Mouse (Mus musculus) splenic B cell, adult 2 months (primary cell): Measurements from ENCODE around the gene Ror1.

ENCODE experiments used
- DNase-seq: peaks from one replicate; pipeline ENCODE4 v3.0.0-alpha.2; 2011; ENCODE audit warnings: low read depth, low spot score
- H3K27me3 ChIP-seq: 2 replicates; pipeline ENCODE4 v1.6.1; 2012; ENCODE audit warnings: mild to moderate bottlenecking, low read length, moderate library complexity, mixed read lengths; ENCODE audit not compliant: control insufficient read depth, poor library complexity, insufficient read depth, severe bottlenecking
- H3K36me3 ChIP-seq: 2 replicates; pipeline ENCODE4 v1.6.1; 2012; ENCODE audit warnings: mild to moderate bottlenecking, low read length, moderate library complexity, mixed read lengths; ENCODE audit not compliant: control insufficient read depth, poor library complexity, insufficient read depth, severe bottlenecking

Ror1 gene

GRCm38 (mm10) chr4:100160156-100160555, 64.6 kb downstream of the Ror1 start:
- no peak for DNase-seq
- H3K36me3 ChIP-seq = no peaks in the 10 kb centered on the region
- no peaks in the 10 kb centered on the region for H3K27me3 ChIP-seq

GRCm38 (mm10) chr4:100165790-100166189, 70.2 kb downstream of the Ror1 start:
- no peak for DNase-seq
- no peaks in the 10 kb centered on the region for H3K36me3 ChIP-seq
- no peaks in the 10 kb centered on the region for H3K27me3 ChIP-seq

DNA sequence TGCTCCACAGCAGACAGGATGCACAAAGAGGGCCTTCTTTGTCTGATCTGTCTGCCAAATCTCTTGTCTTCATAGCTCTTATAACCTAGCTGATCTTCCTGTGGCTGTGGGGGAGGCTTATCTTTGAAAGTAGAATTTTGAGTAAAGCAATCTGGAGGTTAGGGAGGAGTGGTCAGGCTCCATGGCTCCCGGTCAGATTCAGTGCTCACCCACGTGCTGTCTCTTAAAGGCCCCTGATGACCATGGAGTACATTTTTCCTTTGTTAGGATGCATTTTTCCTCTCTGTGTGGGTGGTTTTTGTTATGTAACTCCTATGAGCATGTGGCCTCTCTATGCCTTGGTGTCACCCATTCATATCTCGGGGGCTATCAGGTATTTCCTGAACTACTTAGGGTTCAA, 71.3 kb downstream of the Ror1 start:
- Histone ChIP-seq H3K36me3 (no peaks in the 10 kb centered on the region), H3K27me3 (no peaks in the 10 kb centered on the region)
- no peak for DNase-seq

GRCm38 (mm10) chr4:100169683-100170082, 74.1 kb downstream of the Ror1 start:
- H3K36me3 ChIP-seq = no peaks in the 10 kb centered on the region
- H3K27me3 ChIP-seq = no peaks in the 10 kb centered on the region
- no peak for DNase-seq

DNA sequence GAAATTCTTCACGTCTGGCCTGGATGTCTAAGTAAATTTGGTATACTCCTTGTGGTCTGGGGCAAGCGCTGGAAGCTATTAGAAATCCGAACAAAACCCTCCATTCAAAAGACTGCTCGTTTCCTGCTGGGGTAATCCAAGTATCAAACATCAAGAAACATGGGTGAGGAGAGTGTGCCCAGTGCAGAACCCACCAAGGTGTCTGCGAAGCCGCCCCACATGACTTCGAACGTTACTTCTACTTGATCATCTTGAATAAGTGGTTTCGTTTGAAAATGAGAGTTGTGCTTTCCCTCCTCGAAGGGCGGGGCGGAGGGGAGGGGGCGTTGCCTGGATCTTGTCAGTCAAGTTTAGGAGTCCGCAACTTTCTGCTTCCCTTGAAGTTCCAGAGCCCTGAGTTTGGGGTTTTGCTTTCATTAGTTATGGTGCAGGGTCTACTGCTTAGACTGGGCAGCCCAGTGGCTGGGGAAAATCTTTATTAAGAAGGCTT, 74.6 kb downstream of the Ror1 start:
- Histone ChIP-seq H3K27me3 (no peaks in the 10 kb centered on the region), H3K36me3 (no peaks in the 10 kb centered on the region)
- DNase-seq = no peak

GRCm38 (mm10) chr4:100170743-100171142, 75.2 kb downstream of the Ror1 start:
- no peaks in the 10 kb centered on the region for H3K27me3 ChIP-seq
- no peaks in the 10 kb centered on the region for H3K36me3 ChIP-seq

GRCm38 (mm10) chr4:100171483-100171898, 75.9 kb downstream of the Ror1 start:
- DNase-seq = no peak
- Histone ChIP-seq H3K36me3 (no peaks in the 10 kb centered on the region), H3K27me3 (no peaks in the 10 kb centered on the region)

More at GRCm38 (mm10) chr4:100170743-100171142, 75.2 kb downstream of the Ror1 start:
- DNase-seq = no peak

GRCm38 (mm10) chr4:100175594-100175993, 80.0 kb downstream of the Ror1 start:
- no peaks in the 10 kb centered on the region for H3K27me3 ChIP-seq
- no peak for DNase-seq
- H3K36me3 ChIP-seq = no peaks in the 10 kb centered on the region

GRCm38 (mm10) chr4:100178316-100178715, 82.7 kb downstream of the Ror1 start:
- no peaks in the 10 kb centered on the region for H3K27me3 ChIP-seq
- DNase-seq = no peak
- H3K36me3 ChIP-seq = no peaks in the 10 kb centered on the region

DNA sequence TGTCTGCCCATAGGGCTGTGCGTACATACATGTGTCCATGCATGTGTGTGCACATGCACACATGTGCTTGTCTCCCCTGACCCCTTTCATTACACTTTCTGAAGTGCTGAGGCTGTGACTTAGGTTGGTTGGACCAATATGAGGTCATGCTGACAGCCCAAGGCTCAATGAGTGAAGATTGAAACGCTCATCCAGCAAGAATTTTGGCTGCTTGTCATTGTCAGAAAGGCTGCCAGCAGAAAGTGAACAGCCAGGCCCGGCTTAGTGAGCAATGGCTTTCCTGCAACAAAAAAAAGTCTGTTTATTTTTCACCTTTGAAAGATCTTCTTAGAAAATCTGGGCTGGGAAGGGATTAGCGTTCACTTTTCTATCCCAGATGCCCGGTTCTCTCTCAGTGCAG, 86.1 kb downstream of the Ror1 start:
- no peaks in the 10 kb centered on the region for H3K36me3 ChIP-seq
- H3K27me3 ChIP-seq = no peaks in the 10 kb centered on the region
- DNase-seq = no peak

DNA sequence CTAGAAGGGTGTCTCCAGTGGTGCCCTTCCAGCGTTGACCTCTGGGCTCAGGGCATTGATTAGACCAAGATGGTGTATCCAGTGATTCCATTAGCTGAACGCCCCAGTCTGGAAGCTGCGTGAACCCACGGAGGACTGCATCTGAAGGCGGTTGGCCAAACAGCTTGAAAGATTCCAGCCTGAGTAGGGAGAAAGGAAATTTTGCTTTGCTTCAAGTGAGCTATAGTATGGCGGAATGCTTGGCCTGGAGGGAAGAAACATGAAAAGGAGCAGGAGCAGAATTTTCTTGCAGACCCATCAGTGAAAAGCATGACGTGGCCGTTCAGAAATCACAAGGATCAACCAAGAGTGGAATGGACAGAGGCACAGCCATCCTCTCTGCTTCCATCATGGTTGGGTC, 91.2 kb downstream of the Ror1 start:
- Histone ChIP-seq H3K36me3 (no peaks in the 10 kb centered on the region), H3K27me3 (no peaks in the 10 kb centered on the region)
- no peak for DNase-seq

GRCm38 (mm10) chr4:100187563-100188200, 92.1 kb downstream of the Ror1 start:
- Histone ChIP-seq H3K27me3 (no peaks in the 10 kb centered on the region), H3K36me3 (no peaks in the 10 kb centered on the region)
- no peak for DNase-seq

DNA sequence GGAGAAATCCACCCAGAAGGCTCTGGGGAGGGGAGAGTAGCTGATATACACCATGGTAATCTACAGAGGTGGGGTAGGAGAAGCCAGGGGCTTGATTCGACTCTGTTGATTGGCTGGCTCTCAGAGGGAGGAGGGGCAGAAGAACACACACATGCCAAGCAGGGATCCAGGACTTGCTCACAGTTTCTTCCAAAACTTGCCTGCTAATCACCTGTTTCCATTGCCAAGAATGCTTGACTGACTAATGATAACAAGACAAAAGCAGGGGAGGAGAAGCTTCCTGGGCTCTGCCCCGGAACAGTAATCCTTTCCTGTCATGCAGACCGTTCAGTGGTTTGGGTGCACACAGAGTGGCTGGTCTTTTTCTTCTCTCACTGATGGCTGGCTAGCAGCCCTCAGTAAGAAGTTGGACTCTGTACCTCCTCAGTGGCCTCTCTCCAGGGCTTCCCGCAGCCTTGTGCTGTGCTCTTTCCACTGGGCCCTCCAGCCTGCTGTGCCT, 92.7 kb downstream of the Ror1 start:
- DNase-seq = no peak
- no peaks in the 10 kb centered on the region for H3K36me3 ChIP-seq
- no peaks in the 10 kb centered on the region for H3K27me3 ChIP-seq

DNA sequence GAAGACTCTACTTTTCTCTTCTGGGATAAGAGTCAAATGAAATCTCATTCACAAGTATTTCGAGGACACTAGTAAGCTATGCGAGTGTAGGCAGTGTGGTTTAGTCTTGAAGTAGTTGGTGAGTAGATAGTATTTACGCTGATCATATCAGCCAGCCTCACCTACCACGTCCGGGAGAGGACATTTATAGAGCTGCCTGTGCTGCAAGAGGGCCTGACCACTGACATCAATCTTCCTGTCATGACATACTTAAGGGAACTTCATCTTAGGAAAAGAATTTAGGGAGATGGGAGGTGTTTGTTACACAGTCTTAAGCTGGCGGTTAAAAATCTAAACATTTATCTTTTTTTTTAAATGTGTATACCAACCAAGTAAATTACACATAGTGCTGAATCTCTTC, 95.9 kb downstream of the Ror1 start:
- Histone ChIP-seq H3K27me3 (no peaks in the 10 kb centered on the region), H3K36me3 (no peaks in the 10 kb centered on the region)
- no peak for DNase-seq

DNA sequence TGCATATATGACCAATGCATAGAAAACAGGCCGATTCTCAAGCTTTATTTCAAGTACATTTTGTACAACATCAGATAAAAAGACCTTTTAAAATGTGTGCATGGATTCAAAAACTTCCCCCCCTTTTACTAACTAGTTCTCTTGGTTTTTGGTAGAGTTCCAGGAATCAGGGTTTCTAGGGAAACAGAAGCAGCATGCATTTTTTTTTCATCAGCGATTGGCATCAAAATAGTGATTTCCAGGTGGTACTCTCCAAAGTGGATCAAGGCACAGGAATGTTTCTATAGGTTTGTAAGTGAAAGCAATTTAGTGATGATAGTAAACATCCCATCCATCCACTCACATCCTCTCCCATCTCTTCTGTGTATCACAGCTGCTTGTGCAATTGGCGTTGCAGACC, 98.5 kb downstream of the Ror1 start:
- no peak for DNase-seq
- no peaks in the 10 kb centered on the region for H3K27me3 ChIP-seq
- no peaks in the 10 kb centered on the region for H3K36me3 ChIP-seq

DNA sequence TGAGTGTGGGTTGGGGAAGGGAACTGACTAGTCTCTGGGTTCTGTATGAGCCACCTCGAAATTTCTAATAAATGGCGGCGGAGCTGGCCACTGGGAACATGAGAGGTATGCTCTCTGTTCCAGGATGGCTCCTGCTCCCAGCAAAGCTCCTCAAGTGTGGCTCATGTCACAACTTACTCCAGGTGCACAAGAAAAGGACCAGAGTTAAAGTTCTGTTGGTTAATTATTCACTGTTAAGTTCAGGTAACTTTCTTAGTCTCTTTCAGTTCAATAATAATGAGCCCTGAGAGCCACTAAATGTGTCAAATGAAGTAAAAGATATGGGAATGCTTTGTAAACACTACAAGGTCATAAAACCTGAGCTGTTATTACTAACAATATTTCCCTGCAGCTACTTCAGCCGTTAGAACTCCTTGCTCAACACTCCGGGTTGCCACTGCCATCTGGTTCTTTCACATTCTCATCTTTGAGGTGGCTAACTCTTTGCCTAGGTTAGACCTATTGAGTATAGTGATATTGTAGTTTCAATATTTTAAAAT, 100.7 kb downstream of the Ror1 start:
- Histone ChIP-seq H3K36me3 (no peaks in the 10 kb centered on the region), H3K27me3 (no peaks in the 10 kb centered on the region)
- no peak for DNase-seq
